Mouse (Mus musculus) lung, adult 2 months (tissue): ENCODE results near the gene Ncam1.

Source experiments
- CTCF ChIP-seq: fragments of 200-500 bp; IDR thresholded peaks from 2 replicates; pipeline ENCODE4 v1.5.1; 2011; ENCODE audit warnings: mild to moderate bottlenecking, low read length, control low read depth; ENCODE audit not compliant: insufficient read depth
- POLR2A ChIP-seq: fragments of 200-500 bp; IDR thresholded peaks from 2 replicates; pipeline ENCODE4 v1.6.1; 2011; ENCODE audit warnings: low read depth, mild to moderate bottlenecking, control low read depth, low read length, borderline replicate concordance; ENCODE audit errors: extremely low read depth

- no peak for TF ChIP-seq CTCF
- TF ChIP-seq POLR2A = no peak
These were observed 122.8 kb downstream of the Ncam1 start for GRCm38 (mm10) chr9:49675696-49676465.
